Mouse (Mus musculus): ENCODE results near the gene Napa.

Napa gene

DNA sequence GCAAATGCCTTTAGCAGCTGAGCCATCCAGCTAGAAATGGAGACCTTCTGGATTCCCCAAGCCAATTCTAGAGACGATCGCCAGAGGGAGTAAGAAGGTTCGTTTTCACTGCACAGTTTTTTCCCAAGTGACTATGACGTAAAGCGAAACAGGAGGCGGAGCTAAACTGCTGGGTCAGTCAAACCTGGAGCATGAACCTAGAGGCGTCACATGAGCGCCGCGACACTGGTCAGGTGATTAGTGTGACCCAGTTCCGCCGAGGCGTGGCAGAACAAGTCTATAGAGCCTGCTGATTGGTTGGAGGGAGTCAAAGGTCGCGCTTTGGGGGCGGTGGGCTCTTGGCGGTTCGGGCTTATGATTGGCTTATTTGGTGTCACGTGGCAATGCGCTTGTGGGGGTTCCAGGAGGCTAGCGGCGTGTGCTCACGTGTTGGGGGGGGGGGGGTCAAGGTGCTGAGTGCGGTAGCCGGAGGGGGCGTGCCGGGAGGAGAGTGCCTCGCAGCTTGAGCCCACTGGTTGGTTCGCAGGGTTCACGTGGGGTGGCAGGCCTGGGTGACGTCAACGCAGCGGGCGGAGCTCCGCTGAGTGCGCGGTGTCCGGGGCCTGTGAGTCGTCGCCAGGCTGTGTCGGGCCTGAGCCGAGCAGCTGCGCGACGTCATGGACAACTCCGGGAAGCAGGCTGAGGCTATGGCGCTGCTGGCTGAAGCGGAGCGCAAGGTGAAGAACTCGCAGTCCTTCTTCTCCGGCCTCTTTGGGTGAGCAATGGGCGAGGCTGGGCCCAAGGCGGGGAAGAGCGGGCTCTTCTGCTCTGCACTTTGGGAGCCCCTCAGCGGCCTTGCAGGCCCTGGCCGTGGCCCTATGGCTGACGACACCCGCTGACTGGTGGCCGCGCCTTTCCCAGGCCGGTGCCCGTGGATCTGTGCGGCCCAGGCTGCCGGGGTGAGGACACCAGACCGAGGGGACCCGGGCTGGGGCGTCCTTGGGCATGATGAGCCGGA lies at the start of gene Napa:
TSS of gene Napa (plus strand) at position 438 of the 997 bp plus-strand sequence.
- peak; percentile 100 for DNase-seq

DNA sequence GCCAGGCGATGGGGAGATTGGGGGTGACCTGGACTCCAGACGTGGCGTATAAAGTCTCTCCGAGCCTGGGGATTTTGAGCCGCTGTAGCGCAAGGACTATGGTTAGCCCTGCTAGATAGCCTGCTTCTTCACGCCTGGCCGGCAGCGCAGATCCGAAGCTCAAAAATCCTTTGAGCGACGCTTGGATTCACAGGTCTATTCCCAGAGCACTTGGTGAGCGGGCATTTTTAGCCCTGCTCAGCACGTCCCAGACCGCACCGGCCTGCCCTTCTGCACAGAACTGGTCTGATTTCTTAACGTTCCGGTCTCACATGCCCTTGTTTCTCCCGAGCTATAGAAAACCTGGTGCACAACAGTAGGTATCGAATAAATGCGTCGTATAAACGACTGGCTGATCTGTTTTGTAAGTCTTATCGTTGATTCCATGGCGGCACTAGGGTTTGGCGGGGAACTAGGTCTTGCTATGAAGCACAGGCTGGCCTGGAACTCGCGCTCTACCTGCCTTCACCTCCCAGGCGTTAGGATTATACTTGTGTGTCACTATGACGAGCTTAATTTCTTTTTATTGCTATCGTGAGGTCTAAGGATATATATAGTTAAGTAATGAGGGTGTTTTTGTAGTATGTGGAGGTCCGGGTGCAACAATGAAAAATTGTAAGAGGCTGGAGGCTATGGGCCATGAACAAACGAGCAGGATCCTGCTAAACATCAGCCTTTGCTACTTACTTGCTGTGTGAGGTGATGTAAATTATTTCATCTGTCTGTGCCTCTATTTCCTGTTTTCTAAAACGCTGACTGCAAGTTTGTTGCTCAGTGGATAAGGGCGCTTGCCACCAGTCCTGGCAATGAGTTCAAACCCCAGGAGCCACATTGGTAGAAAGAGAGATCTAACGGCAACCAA lies 49.3 kb upstream of the Napa start:
- peak; percentile 60 for DNase-seq

DNA sequence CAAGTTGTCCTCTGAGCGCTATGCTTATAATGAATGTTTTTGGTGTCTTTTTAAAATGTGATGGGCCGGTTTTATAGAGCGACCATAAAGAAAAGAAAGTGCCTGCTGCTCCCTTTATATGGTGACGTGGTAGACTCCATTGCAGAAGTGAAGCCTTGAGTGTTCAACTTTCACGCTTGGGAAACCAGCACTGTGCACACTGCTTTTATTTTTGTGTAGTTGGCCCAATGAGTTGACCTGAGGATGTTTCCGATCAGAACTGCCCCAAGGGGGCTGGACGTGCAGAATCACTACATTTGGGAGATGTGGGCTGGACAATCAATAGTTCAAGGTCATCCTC lies 48.7 kb upstream of the Napa start:
- peak; percentile 48 for DNase-seq

DNA sequence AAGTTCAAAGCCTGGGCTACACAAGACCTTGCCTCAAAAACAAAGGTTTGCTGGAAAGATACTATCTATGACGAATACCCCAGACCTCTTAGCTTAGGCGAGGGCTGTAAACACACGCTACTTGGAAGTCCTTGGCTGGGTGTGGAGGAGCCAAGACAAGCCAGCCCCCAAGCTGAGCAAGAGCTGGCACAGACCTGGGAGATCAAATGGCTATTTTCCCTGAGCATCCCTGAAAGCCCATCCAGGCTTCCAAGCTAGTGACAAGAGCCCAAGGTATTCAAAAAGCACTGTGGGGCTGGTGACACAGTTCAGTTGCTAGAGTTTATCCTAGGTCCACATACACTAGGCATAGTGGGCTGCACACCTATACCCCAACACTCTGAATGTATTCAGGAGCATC lies 47.7 kb upstream of the Napa start:
- DNase-seq, result no peak

DNA sequence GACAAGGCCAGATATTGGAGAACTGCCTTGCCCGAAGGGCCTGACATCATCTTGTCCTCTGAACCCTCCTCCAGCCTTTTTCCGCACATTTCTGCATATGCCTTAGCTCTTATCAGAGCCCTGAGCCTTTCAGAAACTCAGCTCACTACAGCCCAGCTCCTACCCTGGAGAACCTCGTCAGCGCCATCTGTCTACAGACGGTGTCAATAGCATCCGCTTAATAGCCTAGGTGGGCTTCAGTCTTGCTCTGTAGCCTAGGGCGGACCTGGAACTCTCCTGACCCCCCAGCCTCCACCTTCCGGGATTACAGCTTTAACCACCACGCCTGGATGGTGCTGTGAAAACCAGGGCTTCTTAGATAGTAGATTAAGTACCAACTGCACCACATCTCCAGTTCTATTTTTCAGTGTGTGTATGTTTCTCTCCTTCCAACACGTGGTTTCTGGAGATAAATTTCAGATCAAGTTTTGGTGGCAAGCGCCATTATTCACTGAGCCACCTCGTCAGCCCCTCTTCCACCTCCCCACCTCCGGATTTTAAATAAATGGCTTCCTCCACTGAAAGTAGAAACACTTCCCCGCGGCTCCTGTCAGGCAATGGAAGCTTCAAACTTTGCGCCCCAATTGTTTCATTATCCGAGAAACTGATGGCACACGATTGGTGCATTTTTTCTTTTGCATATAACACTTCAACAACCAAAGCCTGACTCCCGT lies 46.2 kb upstream of the Napa start:
- peak; percentile 83 for DNase-seq

DNA sequence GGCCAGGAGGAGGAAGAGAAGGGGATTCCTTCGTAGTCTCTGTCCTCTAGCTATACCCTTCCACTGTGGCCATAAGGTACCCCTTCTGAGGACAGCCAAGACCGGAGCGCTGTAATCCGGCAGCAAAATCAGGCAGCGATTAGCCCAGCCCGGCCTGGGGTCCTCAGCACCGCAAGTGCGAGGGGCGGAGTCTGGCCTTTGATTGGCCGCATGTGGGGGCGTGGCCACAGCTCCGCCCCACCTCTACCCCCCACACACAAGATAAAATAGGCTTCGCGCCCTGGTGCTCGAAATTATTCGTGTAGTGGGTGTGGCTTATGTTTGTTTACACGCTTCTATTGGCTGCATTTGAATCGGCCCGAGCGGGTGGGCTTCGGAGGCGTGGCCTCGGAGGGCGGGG lies 45.6 kb upstream of the Napa start:
- DNase-seq, result peak; percentile 94

DNA sequence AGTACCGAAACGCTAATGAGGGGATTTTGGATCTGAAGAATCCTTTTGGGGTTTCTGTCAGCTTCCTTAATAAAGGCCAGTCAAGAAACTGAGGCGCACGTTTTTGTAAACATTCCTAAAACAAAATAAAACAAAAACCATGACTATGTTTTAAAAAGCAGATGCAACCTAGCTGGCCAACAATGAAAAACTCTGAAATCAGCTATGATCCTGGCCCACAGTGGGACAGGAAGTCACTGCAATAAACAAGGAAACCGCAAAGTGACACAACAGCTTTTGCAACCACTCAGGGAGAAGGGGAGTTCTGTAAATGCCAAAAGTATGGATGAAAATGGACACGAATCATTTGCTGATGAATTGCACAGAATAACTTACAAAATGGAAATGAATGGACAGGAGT lies 45.2 kb upstream of the Napa start:
- no peak for DNase-seq

DNA sequence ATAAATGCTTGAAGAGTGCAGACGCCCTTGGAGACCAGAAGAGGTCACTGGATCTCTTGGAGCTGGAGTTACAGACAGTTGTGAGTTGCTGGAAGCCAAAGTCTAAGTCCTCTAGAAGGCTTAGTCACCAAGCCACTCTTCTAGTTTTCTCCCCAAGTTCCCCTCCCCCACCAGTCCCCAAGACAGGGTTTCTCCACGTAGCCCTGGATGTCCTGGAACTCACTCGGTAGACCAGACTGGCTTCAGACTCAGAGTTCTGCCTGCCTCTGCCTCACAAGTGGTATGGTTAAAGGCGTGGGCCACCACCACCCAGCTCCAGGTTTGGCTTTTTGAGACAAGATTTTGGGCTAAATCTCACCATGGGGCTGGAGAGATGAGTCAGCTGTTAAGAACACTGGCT lies 43.3 kb upstream of the Napa start:
- DNase-seq, result no peak

DNA sequence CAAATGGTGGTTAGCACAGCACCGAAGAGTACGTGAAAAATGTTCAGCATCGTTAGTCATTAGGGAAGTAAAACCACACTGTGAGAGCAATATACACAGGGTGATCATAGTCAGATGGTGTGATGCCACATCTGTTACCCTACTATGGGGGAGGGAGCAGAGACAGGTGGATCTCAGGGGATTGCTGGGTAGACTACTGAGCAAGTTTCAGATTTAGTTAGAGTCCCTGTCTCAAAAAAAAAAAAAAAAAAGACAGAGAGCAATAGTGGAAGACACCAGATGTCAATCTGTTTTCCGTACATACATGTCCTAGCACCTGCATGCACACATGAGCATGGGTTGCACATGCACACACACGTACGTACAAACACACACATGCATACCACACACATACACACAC lies 42.6 kb upstream of the Napa start:
- no peak for DNase-seq

DNA sequence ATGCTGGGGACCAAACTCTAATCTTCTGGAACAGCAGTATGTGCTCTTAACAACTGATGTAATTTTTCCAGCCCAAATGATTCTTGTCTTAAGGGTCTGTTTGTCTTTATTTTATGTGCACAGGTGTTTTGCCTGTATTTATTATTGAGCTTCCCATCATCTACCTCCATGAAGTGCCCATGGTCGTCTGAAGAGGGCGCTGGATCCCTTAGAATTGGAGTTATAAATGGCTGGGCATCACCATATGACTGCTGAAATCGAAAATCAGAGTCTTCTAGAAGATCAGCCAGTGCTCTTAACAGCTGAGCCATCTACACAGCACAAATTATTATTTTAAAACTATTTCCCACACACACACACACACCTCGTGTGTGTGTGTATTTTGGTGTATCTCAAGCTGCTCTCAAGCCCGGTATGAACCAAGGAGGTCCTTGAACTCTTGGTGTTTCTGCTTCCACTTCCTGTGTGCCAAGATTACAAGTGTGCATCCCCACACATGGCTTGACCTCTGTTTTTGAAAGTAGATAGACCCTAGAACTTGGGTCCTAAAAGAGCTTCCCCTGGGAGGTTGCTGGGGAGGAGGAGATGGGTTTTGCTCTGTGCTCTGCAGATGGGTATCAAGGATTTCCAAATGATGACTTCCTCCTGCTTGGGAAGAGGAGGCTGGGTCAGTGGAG lies 41.7 kb upstream of the Napa start:
- peak; percentile 80 for DNase-seq

DNA sequence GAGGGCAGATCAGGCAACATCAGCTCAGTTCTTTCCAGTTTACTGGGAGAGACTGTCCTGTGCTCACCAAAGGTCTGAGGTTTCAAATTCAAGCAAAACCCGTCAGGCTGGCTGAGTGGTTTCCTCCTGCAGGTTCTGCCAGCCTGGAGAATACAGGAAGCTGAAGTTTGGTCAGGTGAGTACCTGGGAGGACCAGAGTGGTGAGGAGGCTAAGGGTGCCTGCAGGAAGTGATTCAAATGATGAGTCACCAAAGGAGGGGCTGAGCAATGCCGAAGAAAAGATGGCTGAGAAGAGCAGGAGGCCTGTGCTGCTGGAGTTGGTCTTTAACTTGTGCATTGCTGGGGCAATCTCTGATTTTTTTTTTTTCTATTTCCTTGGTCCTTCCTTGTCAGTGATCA lies 41.1 kb upstream of the Napa start:
- DNase-seq, result no peak

DNA sequence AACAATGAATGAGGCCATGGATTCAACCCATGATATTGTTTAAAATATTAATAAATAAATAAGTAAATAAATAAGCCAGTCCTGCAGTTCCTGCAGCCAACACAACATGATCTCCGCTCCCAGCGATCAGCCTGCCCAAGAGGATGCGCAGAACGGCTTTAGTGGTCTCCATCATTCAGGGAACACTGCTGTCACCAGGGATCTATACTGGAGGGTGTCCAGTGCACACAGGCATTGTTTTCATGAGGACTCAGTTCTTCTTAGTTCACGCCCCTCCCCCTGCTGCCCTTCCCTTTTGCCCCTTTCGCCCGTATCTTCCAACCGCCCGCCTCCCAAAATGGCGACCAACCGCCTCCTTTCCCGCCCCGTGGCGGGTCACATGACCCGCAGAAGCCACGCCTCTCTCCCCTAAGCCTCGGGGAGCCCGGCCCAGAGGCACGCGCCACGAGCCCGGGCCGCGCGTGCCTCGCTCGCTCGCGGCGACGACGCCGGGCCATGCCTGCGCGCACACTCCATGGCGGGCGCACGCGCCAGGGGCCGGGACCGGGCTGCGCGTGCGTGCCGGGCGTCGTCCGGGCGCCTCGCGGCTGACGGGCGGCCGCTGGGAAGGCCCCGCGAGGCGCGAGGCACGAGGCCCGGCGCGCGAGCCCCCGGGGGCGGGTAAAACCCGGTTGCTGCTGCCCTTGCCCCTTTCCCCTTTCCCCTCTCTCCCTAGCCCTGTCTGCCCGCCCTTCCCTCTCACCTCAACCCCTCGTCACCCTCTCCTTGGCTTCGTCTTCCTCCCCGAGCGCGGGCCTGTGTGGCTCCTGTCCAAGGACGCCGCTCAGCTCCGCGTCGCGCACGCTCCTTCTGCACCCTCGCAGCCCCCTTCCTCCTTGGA lies 36.8 kb upstream of the Napa start, which contains the start of gene Zfp541:
TSS of gene Zfp541 (plus strand) at position 596 of the 880 bp plus-strand sequence.
- no peak for DNase-seq

DNA sequence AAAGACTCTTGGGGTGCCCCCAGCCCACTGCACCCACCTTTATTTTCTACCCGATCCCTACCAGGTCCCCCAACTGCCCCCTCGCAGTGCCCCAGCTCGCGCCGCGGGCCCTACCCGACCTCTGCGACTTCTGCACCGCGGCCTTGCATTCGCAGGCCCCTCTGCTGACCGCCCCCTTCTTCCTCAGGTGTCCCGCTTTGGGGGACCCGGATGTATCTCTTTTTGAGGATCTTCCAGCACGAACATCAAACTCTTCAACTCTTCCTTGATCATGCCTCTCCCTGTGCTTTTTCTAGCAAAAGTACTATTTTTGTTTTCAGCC lies 36.2 kb upstream of the Napa start:
- no peak for DNase-seq

DNA sequence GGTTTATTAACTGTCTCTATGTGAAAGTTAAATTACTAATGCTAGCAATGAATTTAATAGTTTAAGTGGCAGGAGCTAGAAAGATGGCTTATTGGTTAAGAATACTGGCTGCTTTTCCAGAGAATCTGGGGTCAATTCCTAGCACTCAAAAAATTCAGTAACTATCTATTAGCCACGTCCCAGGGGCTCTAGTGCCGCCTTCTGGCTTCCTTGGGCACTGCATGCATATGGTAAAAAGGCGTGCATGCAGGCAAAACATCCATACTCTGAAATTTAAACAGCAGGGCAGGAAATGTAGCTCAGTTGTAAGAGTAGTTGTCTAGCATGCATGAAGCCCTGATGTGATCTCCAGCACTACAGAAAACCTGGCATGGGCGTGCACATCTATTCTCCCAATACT lies 34.8 kb upstream of the Napa start:
- DNase-seq, result no peak

DNA sequence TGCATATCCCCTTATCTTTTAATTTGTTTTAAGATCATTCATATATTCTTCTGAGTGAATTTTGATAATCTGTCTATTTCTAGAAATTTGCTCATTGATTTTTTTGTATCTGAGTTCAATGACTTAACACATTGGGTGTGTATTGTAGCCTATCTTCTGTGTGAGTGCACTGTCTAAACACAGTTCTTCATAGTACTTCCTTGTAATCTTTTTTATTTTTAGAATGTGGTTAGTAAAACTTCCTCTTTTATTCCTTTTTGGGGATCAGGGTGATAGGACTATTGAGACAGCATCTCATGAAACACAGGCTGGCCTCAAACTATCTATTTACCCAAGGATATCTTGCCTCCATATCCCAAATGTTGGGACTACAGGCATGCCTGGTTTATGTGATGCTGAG lies 27.4 kb upstream of the Napa start:
- no peak for DNase-seq

DNA sequence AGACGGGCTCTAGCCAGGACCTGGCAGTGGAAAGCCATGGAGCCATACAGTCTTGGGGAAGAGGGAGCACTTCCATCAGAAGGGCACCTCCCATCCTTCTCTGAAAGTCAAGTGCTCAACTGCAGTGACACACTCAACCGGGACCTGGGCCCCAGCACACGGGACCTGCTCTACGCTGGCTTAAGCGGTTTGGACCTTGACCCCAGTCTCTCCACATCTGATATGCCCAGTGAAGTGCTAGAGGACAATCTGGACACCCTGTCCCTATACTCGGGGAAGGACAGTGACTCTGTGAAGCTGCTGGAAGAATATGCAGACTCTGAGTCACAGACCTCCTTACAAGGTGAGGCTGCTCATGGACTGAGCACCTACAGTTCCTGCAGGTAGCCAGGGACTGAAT lies 26.4 kb upstream of the Napa start:
- DNase-seq, result no peak

DNA sequence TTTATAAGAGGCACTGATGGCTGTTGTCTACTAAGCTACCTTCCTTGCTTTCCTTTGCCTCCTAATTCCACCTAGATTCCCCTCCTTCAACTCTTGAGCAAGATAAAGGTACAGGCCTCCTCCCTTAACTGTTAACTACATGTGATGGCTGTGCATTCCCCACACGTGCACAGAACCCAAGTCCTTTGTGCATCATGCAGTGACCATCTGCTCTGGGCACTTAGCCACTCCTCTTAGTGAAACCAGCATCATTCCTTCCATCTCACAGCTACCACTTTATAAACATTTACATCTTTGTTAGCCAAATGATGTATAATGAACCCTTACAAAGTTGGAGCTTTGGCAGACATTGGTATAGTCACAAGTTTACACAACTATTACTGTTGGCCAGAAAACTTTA lies 18.3 kb upstream of the Napa start:
- peak; percentile 33 for DNase-seq

DNA sequence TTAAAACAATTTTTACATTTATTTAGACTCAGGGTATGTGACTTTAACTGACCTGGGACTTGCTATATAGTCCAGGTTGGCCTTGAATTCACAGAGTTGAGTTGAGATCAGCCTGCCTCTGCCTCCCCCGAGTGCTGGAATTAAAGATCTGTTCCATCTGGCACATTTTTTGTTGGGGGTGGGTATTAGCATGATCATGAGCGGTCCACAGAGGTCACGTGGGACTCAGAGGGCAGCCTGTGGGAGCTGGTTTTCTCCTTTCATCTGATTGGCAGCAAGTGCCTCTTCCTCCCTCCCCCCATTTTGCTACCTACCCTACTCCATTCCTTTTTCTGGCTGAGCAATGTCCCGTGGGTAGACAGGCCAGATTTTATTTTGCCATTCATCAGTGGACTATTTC lies 17.7 kb upstream of the Napa start:
- DNase-seq, result no peak

DNA sequence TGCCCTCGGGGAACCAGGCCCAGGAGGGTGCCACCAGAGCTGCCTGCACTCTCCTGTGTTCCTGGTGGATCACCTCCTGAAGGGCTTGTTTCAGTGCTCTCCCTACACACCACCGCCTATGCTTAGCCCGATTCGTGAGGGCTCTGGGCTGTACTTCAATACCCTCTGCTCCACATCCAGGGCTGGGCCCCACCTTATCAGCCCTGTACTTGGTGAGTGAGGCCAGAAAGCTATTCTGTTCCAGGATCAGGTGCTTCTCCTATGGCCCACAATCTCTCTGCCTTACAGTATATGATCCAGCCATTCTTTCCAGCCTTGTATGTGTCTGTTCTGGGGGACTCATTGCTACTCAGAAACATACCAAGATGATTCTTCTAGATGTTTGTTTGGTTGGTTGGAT lies 14.9 kb upstream of the Napa start:
- no peak for DNase-seq

DNA sequence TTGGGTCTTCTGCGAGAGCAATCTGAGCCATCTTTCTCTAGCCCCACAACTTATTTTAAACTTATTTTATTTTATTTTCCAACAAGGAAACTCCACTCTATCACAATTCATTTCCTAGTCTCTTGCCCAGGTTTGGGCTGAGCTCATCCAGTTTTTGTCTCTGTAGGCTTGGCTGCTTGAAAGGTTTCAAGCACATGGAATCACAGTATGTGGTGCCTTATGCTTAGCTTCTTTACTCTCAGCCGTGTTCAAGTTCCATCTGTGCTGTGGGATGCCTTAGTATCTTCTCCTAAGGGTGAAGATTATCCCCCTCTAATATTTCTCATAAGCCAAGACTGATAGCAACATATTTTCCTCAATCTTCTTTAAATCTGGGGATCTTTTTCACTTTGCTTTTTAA lies 10.7 kb upstream of the Napa start:
- peak; percentile 75 for DNase-seq

DNA sequence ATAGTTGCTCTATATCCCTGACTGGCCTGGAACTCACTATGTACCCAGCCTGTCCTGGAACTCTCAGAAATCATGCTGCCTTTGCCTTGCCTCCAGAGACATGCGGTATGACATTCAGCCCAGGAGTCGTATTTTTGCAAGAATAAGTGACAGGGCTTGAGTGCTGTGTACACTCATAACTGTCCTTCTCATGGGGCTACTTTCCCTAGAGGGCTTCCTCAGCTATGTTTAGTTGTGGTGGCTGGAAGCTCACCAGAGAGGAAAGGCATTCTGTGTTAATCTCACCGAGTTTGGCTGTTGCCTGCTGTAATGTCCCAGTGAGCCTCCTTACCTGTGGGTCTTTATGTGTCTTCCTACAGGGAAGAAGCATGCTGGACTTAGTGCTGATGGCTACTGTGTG lies 3.7 kb upstream of the Napa start:
- peak; percentile 21 for DNase-seq

DNA sequence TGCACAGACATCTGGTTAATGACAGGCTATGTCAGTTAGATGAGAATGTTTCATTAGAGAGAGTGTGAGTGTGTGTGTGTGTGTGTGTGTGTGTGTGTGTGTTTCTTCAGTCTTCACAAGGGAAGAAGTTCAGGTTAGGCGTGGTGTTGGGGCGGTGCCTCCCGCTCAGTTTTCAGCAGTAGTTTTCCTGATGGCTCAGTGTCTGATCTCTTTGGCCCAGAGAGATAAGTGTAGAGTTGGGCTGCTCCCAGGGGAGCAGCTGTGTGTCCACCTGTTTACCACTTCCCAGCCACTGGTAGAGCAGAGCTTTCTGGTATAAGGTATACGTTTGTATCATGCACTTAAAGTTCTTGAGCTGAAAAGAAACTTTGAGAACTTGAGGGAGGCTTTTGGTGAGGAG lies 1.6 kb downstream of the Napa start:
- no peak for DNase-seq

Measured in cerebellum, adult 9-10 months (tissue).